Mouse (Mus musculus) liver, adult 2 months (tissue): ENCODE results near the gene Panx1.

ENCODE experiments used
- CTCF ChIP-seq: fragments of 200-500 bp; IDR thresholded peaks from 2 replicates; pipeline ENCODE4 v1.5.1; 2011; ENCODE audit warnings: low read depth, low read length, control low read depth
- POLR2A ChIP-seq: fragments of 200-500 bp; IDR thresholded peaks from 2 replicates; pipeline ENCODE4 v1.6.1; 2011; ENCODE audit warnings: low read length, control low read depth; ENCODE audit not compliant: insufficient read depth; ENCODE audit errors: extremely low read depth

DNA sequence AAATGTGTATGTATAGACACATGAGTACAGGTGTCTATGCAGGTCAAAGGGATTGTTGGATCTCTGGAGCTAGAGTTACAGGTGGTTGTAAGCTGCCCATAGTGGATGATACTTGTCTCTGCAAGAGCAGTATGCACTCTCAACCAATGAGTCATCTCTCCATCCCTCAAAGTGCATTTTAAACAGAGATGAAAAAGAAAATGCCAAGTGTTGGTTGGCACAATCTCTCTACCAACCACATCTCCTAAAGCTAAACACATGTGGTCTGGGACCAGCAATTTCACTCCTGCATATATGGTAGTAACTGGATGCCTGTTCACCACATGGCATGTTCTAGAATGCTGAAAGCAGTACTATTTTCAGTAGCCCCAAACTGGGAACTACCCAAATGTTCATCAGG, 79.9 kb downstream of the Panx1 start:
- TF ChIP-seq POLR2A: no peak
- no peak for TF ChIP-seq CTCF
